Mouse (Mus musculus) C2C12 (cell line): ENCODE results near the gene Fam186b. TPM values are rescaled to one million over a fixed set of nuclear protein-coding genes. Genes with fewer than 3 reads are reported as not detected.

Source experiments
- H3K27me3 ChIP-seq: one replicate; pipeline ENCODE4 v1.6.1; 2011; ENCODE audit not compliant: control insufficient read depth, insufficient read depth, insufficient read length
- H3K36me3 ChIP-seq: one replicate; pipeline ENCODE4 v1.6.1; 2011; ENCODE audit not compliant: control insufficient read depth, insufficient read depth
- H3K4me3 ChIP-seq: one replicate; pipeline ENCODE4 v1.5.1; 2011; ENCODE audit warnings: mild to moderate bottlenecking, control low read depth; ENCODE audit not compliant: poor library complexity, insufficient read depth, severe bottlenecking
- H3K79me2 ChIP-seq: one replicate; pipeline ENCODE4 v1.6.1; 2011; ENCODE audit not compliant: control insufficient read depth, insufficient read depth
- H3K79me3 ChIP-seq: one replicate; pipeline ENCODE4 v1.6.1; 2011; ENCODE audit warnings: low read depth, control low read depth
- H3ac ChIP-seq: one replicate; pipeline ENCODE3; 2011; ENCODE audit warnings: low read depth; ENCODE audit not compliant: control insufficient read depth, insufficient read length
- CEBPB ChIP-seq: IDR thresholded peaks from one replicate; pipeline ENCODE4 v1.6.1; 2011; ENCODE audit warnings: low read depth, mild to moderate bottlenecking, control low read depth, moderate library complexity
- CTCF ChIP-seq: IDR thresholded peaks from one replicate; pipeline ENCODE4 v1.5.1; 2011; ENCODE audit not compliant: control insufficient read depth, insufficient read depth, insufficient read length
- FOSL1 ChIP-seq: IDR thresholded peaks from one replicate; pipeline ENCODE4 v1.8.0; 2011; ENCODE audit warnings: mild to moderate bottlenecking, low read length; ENCODE audit not compliant: poor library complexity, insufficient read depth, severe bottlenecking
- MAX ChIP-seq: IDR thresholded peaks from one replicate; pipeline ENCODE4 v1.6.1; 2011; ENCODE audit warnings: mild to moderate bottlenecking, control low read depth
- MYOD1 ChIP-seq: IDR thresholded peaks from one replicate; pipeline ENCODE4 v1.6.1; 2011; ENCODE audit warnings: low read depth; ENCODE audit not compliant: control insufficient read depth, insufficient read length
- MYOG ChIP-seq: IDR thresholded peaks from one replicate; pipeline ENCODE4 v1.6.1; 2011; ENCODE audit not compliant: control insufficient read depth, insufficient read length; ENCODE audit errors: extremely low read depth
- USF1 ChIP-seq: IDR thresholded peaks from one replicate; pipeline ENCODE4 v1.6.1; 2011; ENCODE audit warnings: low read depth, mild to moderate bottlenecking, control low read depth, moderate library complexity
- polyA plus RNA-seq: library from polyadenylated mRNA; unstranded; fragments of >200 nt; fragmentation: generic; extraction: Trizol; gene quantifications from one replicate; pipeline ENCODE4 v1.2.1, GENCODE M21; 2012; ENCODE audit warnings: missing spikeins

The Fam186b gene
- polyA plus RNA-seq, 1 experiment, result not detected

DNA sequence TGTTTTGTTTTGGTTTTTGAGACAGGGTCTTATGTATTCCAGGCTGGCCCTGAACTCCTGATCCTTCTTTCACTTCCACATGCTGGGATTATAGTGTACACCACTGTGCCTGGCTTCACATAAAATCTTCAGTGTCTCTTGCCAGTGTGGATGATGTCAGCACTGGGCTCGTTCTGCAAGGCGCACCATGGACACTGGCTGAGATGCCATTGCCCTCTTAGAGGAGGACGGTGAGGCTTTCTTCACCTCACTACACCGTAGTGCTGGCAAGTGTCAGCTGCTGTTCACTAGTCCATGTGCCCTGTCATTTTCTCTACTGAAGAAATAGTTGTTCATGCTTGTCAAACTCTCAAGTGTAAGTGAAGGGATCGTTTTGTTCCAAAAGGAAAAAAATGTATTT, 14.9 kb upstream of the Fam186b start:
- Histone ChIP-seq H3K4me3 (no peak overlapping the region), H3K36me3 (peaks cover 66% of the 10 kb centered on the region), H3K79me3 (no peaks in the 10 kb centered on the region), H3ac (no peak overlapping the region), H3K79me2 (no peaks in the 10 kb centered on the region), H3K27me3 (no peaks in the 10 kb centered on the region)
- TF ChIP-seq CEBPB (no peak), USF1 (no peak), MAX (no peak), FOSL1 (no peak), MYOG (no peak), MYOD1 (no peak), CTCF (no peak)

DNA sequence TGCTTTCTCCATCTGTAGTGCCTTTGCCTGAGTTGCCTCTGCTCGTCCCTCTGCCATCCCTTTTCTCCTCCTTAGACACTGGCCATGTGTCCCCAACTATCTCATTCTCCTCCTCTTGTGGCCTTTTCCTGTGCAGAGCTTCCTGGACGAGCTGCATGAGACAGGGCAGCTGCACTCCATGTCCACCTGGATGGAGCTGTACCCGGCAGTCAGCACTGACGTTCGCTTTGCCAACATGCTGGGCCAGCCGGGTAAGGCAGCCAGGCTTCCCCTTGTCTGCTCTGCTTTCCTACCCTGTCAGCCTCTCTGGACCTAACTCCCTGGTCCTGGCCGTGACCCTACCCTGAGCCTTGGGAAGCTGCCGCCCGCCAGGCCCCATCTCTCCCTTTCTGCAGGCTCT, 13.9 kb upstream of the Fam186b start:
- no peaks in the 10 kb centered on the region for H3K27me3 ChIP-seq
- H3K4me3 ChIP-seq, result no peak overlapping the region
- H3K36me3 ChIP-seq, result peaks cover 60% of the 10 kb centered on the region
- H3ac ChIP-seq, result no peak overlapping the region
- TF ChIP-seq MYOG (no peak), MAX (no peak), CTCF (no peak)
- H3K79me3 ChIP-seq, result no peaks in the 10 kb centered on the region
- H3K79me2 ChIP-seq, result no peaks in the 10 kb centered on the region

DNA sequence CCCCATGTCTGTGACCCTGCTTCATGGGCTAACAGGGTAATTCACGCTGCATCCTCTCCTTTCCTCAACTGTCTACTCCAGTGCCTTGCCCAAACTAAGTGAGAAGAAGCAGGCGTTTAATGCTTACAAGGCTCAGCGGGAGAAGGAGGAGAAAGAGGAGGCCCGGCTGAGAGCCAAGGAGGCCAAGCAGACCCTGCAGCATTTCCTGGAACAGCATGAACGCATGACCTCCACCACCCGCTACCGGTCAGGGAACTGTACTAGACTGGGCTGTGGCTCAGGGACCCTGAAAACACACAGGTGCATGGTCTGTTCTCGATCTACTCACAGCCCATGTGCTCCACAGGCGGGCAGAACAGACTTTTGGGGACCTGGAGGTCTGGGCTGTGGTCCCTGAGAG, 11.8 kb upstream of the Fam186b start:
- no peaks in the 10 kb centered on the region for H3K79me3 ChIP-seq
- no peaks in the 10 kb centered on the region for H3K27me3 ChIP-seq
- H3K36me3 ChIP-seq, result peaks cover 61% of the 10 kb centered on the region
- no peak overlapping the region for H3ac ChIP-seq
- TF ChIP-seq MYOG (no peak), CEBPB (no peak), MAX (no peak), USF1 (no peak), MYOD1 (no peak)
- no peak overlapping the region for H3K4me3 ChIP-seq
- H3K79me2 ChIP-seq, result no peaks in the 10 kb centered on the region

DNA sequence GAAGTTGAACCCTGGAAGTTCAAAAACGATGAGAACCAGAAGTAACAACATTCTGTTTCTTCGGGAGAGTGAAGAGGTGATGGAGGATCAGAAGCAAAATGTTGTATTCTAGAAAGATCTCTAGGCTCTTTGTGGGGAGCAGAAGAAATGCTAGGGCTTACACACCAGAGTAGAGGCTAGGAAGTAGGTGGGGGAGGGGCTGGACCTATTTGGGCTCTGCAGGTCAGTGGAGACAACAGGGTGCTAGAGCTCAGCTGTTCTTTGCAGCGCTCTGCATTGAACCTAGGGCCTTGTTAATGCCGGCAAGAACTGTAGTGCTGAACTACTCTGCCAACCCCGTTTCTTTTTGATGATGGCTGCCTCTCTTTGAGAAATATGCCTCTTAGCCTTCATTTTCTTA, 525 bp upstream of the Fam186b start:
- H3K4me3 ChIP-seq, result no peak overlapping the region
- H3K79me3 ChIP-seq, result no peaks in the 10 kb centered on the region
- no peaks in the 10 kb centered on the region for H3K27me3 ChIP-seq
- no peak for TF ChIP-seq MYOG
- no peak for TF ChIP-seq CTCF
- TF ChIP-seq FOSL1, result no peak
- TF ChIP-seq MYOD1, result no peak
- no peak for TF ChIP-seq USF1
- no peak for TF ChIP-seq MAX
- no peak for TF ChIP-seq CEBPB
- no peak overlapping the region for H3ac ChIP-seq
- no peaks in the 10 kb centered on the region for H3K79me2 ChIP-seq
- H3K36me3 ChIP-seq, result no peaks in the 10 kb centered on the region

DNA sequence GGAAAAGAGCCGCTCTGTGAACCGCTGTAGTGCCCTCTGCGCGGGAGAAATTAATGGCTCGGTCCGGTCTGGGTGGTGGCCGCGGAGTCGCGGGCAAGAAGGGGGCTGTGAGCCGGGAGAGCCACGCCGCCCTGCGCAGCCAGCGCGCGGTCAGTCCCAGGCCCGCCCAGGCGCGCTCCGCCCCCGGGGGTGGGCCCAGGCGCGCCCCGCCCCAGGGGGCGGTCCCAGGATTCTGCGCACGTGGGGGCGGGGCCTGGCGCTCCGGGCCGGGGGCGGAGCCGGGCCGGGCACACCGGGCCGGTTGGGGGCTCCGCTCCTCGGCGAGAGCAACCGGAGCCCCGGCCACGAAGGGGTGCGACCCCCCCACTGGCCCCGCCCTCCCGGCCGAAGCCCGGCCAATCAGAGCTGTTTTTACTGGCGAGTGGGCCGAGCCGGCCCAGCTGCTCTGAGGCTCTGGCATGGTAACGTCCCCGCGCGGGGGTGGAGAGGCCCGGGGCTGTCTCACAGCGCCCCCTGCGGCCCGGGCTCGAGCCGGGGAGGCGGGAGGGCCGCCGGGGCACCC, 794 bp downstream of the Fam186b start, which contains the start of gene Prpf40b:
Gene Prpf40b, plus strand, starts transcription at position 275 of the 562 bp plus-strand sequence.
- no peak for TF ChIP-seq CEBPB
- TF ChIP-seq CTCF, result peak; percentile 73
- no peak for TF ChIP-seq USF1

DNA sequence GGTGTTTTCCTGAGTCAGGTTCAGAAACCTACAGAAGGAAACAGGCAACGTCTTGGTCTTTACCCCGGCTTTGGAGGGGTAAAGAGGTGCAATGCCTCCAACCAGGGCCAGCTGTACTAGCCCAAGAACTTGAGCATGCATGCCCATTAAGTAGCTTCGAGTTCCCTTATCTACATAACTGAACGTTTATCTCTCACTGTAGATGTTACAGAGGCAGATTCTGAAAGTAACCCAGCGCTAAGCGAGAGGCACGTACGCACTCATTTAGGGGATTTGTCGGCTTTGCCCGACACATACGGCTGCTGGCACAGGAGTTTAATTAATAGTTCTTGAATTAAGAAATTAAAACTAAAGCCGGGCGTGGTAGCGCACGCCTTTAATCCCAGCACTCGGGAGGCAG, 1.4 kb downstream of the Fam186b start:
- TF ChIP-seq FOSL1 (no peak), MAX (no peak), MYOD1 (no peak), CTCF (no peak), USF1 (no peak), MYOG (no peak), CEBPB (no peak)
- no peaks in the 10 kb centered on the region for H3K79me3 ChIP-seq
- H3ac ChIP-seq, result peak overlapping the region; percentile 46
- H3K79me2 ChIP-seq, result no peaks in the 10 kb centered on the region
- no peaks in the 10 kb centered on the region for H3K27me3 ChIP-seq
- peak overlapping the region; percentile 37 for H3K4me3 ChIP-seq
- no peaks in the 10 kb centered on the region for H3K36me3 ChIP-seq

More for the DNA sequence above, 794 bp downstream of the Fam186b start, which contains the start of gene Prpf40b:
- no peaks in the 10 kb centered on the region for H3K36me3 ChIP-seq
- no peaks in the 10 kb centered on the region for H3K27me3 ChIP-seq
- H3K79me3 ChIP-seq, result no peaks in the 10 kb centered on the region
- H3ac ChIP-seq, result peak within 1 kb of the TSS; percentile 58
- no peaks in the 10 kb centered on the region for H3K79me2 ChIP-seq
- H3K4me3 ChIP-seq, result peak within 1 kb of the TSS; percentile 37
